Mouse (Mus musculus) kidney, postnatal 10 days (tissue): ENCODE measurements around the gene Slc28a3.

Experiments
- DNase-seq: peaks from one replicate; pipeline ENCODE4 v3.0.0; 2021; ENCODE audit warnings: mixed read lengths

The Slc28a3 gene

DNA sequence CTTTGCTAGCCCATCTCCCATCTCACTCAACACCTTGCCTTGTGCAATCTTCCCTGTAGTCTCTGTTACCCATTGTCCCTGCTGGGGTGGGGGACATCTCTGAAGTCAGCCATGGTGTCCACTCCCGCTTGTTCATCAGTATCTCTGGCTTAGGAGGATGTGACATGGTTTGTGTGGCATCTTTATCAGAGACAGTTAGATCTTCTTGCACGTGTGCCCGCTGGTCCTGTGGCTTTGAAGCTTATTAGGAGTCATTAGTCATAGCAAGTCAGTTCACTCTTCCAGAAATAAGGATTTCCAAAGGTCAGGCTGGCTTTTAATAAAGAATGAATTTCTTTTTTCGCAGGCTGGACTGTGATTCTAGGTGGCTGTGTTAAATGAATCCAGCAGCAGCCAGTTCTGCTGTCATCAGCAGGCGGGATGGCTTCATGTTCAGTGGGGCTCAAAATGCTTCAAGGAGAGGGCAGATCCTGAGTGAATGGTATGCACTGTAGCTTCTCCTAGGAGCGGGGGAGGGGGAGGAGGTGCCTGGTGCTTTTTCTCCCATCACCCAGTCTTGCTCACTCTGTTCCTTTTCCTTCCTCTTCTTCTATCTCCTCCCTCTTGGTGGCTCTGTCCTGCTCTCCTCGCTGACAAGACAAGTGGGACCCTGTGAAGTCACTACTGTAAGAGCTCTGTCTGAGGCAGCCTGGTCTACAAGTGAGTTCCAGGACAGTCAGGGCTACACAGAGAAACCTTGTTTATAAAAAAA is 89.9 kb downstream of the Slc28a3 start:
- peak; percentile 9 for DNase-seq

DNA sequence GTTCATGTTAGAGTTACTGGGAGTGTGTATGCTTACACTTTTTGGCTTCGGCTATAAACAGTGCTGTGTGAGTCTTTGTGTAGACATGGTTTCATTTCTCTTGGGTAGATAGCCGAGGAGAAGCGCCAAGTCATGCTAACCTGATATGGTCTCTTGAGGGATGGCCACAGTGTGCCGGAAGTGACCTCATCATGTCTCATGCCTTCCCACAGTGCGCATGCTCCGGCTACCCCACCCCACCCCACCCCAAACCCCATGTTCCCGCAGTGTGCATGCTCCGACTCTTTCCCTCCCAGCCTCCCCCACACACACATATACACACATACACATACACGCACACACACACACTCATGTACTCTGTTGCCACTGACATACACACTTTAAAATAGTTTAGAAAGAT is 90.6 kb downstream of the Slc28a3 start:
- no peak for DNase-seq

DNA sequence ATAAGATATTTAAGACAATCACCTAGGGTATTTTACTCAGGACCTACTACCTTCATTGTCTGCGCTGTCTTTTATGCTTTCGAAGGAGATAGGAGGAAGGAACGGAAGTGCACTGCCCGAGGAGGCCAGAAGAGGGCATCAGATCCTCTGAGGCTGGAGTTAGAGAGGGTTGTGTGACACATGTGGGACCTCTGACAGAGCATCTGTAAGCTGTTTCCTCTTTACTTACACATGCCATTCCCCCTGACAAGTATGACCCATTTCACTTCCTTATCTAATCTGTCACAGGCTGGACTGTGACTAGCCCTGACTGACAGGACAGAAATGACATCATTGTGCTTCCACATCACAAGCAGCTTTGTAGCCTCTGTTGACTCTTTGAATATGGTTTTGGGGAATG is 94.4 kb downstream of the Slc28a3 start:
- DNase-seq = no peak

DNA sequence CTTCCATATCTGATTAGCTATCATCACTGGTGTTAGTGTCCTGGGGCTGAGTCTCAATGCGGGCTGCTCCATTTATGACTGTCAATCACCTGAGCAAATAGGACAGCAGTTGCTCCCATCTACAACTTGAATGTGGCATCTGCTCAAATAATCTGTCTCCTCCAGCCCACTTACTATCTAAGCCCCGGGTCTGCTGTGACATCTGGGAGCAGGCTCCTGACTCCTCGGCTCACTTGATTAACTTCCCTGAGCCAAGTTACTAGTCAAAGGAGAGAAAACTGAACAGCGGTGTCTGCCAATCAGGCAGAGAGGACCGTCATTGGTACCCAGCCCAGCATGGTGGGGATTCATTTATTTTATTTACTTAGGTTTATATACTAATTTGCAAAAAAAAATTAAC is 95.0 kb downstream of the Slc28a3 start:
- DNase-seq = no peak

- peak; percentile 29 for DNase-seq
These were observed 96.4 kb downstream of the Slc28a3 start for GRCm38 (mm10) chr13:58514147-58514727.

DNA sequence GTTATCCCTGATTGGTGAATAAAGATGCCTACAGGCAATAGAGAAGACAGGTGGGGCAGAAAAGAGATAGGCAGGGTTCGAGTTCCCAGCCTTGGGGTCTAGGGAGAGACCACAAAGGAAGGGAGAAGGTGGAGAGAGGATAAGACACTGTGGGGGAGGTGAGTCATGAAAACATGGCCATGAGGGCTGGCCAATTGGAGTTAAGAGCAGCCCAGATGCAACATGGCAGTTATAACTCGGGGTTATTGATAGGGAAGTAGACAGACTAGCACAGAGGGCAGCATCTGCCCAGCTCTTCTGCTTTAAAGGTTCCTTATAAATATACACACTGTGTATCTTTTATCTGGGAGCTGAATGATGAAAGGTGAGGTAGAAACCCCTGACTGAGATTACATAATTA is 98.8 kb downstream of the Slc28a3 start:
- no peak for DNase-seq

GRCm38 (mm10) chr13:58511248-58511647 is 99.4 kb downstream of the Slc28a3 start:
- no peak for DNase-seq

DNA sequence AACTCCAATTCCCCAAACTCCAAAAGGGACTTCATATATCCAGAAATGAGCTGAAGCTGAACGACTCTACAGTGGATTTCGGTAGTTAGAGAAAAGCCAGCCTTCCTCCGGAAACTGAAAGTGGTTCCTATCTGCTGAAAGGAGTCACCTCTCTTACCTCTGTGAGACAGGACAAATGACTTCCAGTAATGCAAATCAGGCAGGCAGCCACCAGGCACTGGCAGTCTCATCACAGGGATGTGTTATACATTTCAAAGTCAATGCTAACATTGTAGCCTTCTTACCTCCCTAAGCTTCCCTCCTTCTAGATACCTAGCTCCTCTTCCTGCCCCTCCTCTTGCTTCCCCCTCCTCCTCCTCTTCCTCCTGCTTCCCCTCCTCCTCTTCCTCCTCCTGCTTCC is 101.4 kb downstream of the Slc28a3 start:
- no peak for DNase-seq

GRCm38 (mm10) chr13:58503610-58504009 is 107.1 kb downstream of the Slc28a3 start:
- no peak for DNase-seq

DNA sequence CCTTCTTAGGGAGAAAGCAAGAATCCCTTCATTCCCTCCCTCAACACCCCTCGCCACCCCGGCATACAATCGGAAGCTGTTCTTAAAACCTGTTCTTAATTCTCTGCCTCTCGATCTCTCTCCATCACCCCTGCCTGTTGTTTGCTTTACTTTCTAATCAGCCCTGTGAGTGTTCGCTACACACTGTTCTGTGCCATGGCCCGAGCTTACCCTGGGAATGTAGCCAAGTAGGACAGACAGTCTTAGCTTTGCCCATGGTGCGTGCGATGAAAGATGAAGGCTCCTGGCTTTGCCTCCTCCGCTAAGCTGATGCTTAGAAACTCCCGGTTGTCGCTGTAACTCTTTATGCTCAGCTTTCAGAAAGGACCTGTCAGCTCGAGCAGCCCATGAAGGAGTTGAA is 112.9 kb downstream of the Slc28a3 start:
- no peak for DNase-seq
